8 mouse cellular contexts compared by ENCODE assay signal in the genomic region with DNA sequence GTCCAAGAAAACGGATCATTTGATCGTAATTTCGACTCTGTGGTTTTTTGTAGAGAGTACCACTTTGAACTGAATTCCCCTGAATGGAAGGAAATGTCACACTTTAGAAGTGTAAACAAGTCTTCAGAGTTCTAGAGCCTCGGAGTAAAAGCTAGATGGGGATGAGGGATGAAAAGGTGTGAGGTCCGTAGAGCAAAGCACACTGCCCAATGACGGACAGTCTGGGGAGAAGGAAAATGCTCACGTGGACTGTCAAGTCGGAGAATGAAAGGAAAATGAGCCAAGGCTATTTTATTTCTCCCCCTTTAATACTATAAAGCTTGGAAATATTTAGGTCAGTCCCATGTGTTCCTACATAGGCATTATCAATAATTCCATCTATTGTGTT.
A peak's percentile ranks its signal among the peaks of the same experiment; 100 is the strongest.
DNase-seq lines count a peak whose midpoint lies in the region; ATAC-seq and TF ChIP-seq lines count a peak whose summit lies in the region.
"Had no signal": no experiment of that assay in that cellular context is flagged by ENCODE, and none has a peak within 500 bp of the region (broad histone marks: within the 10 kb centered on the region; RNA-seq: fewer than 3 reads in every experiment).

No protein-coding gene starts in this region.

- 58% methylated on average over 8 of the region's 8 CpGs for WGBS in intestine, embryonic 14.5 days
- WGBS in intestine, postnatal 0 days, result 62% methylated on average over 8 of the region's 8 CpGs
- WGBS in neural tube, embryonic 11.5 days, result 59% methylated on average over 8 of the region's 8 CpGs
- 74% methylated on average over 8 of the region's 8 CpGs for WGBS in midbrain, embryonic 14.5 days

- H3K27ac ChIP-seq in intestine, embryonic 14.5 days (ENCODE audit: low read depth), result no peak overlapping the region
- H3K27ac ChIP-seq in intestine, postnatal 0 days (ENCODE audit: low read depth, low read length), result no peak overlapping the region
- no peak overlapping the region for H3K27ac ChIP-seq in neural tube, embryonic 11.5 days (ENCODE audit: low read depth, low read length)
- no peak overlapping the region for H3K27ac ChIP-seq in midbrain, embryonic 14.5 days (replicated peaks; ENCODE audit: low read depth, low read length)

- no peak for ATAC-seq in intestine, embryonic 14.5 days (replicated peaks; ENCODE audit: low FRiP score, low TSS enrichment, low read depth)
- no peak for ATAC-seq in intestine, postnatal 0 days
- peak; percentile 29; the same call in 1 of the 2 replicates for ATAC-seq in neural tube, embryonic 11.5 days (ENCODE audit: insufficient read depth, low FRiP score, low TSS enrichment)
- peak; percentile 32; the same call in 1 of the 2 replicates for ATAC-seq in midbrain, embryonic 14.5 days (ENCODE audit: low FRiP score, low TSS enrichment)
- ATAC-seq in activated CD4-positive, CD25-positive, alpha-beta regulatory T cell, adult 4 months, result no peak

- DNase-seq in intestine, embryonic 14.5 days (ENCODE audit: low spot score), result no peak
- DNase-seq in neural tube, embryonic 11.5 days (ENCODE audit: low spot score), result no peak
- DNase-seq in neural tube, embryonic 10.5 days (ENCODE audit: extremely low spot score, low spot score), result no peak
- DNase-seq in midbrain, embryonic 14.5 days, result no peak
- DNase-seq in embryo, embryonic 11 days, result no peak

- no peaks in the 10 kb centered on the region for H3K27me3 ChIP-seq in intestine, embryonic 14.5 days (replicated peaks; ENCODE audit: control insufficient read depth, insufficient read depth, low read length)
- no peaks in the 10 kb centered on the region for H3K27me3 ChIP-seq in intestine, postnatal 0 days (replicated peaks; ENCODE audit: control insufficient read depth, insufficient read depth, low read length)
- no peaks in the 10 kb centered on the region for H3K27me3 ChIP-seq in neural tube, embryonic 11.5 days (ENCODE audit: control insufficient read depth, insufficient read depth, low read length)
- H3K27me3 ChIP-seq in midbrain, embryonic 14.5 days (ENCODE audit: control insufficient read depth, insufficient read depth, low read length), result no peaks in the 10 kb centered on the region
- H3K27me3 ChIP-seq: heart, embryonic 12.5 days had no signal

- H3K36me3 ChIP-seq in intestine, embryonic 14.5 days (ENCODE audit: control insufficient read depth, insufficient read depth, low read length), result no peaks in the 10 kb centered on the region
- H3K36me3 ChIP-seq in intestine, postnatal 0 days (ENCODE audit: control insufficient read depth, insufficient read depth), result no peaks in the 10 kb centered on the region
- H3K36me3 ChIP-seq in neural tube, embryonic 11.5 days (ENCODE audit: control insufficient read depth, insufficient read depth, low read length), result no peaks in the 10 kb centered on the region
- H3K36me3 ChIP-seq in midbrain, embryonic 14.5 days (ENCODE audit: control insufficient read depth, insufficient read depth, low read length), result no peaks in the 10 kb centered on the region
- H3K36me3 ChIP-seq: heart, embryonic 12.5 days had no signal

- no peaks in the 10 kb centered on the region for H3K4me1 ChIP-seq in intestine, embryonic 14.5 days (replicated peaks; ENCODE audit: control insufficient read depth, insufficient read depth, low read length)
- H3K4me1 ChIP-seq in intestine, postnatal 0 days (replicated peaks; ENCODE audit: control insufficient read depth, insufficient read depth, low read length), result no peaks in the 10 kb centered on the region
- H3K4me1 ChIP-seq in neural tube, embryonic 11.5 days (ENCODE audit: control insufficient read depth, insufficient read depth, low read length), result no peaks in the 10 kb centered on the region
- H3K4me1 ChIP-seq in midbrain, embryonic 14.5 days (ENCODE audit: control insufficient read depth, insufficient read depth, low read length), result no peaks in the 10 kb centered on the region
- H3K4me1 ChIP-seq: heart, embryonic 12.5 days had no signal

- 0 out of 2 replicates have a peak overlapping the region, but pooled peaks have one; percentile 13 for H3K4me3 ChIP-seq in intestine, embryonic 14.5 days (ENCODE audit: low read depth, low read length)
- H3K4me3 ChIP-seq in intestine, postnatal 0 days (ENCODE audit: low read depth, low read length), result no peak overlapping the region
- no peak overlapping the region for H3K4me3 ChIP-seq in neural tube, embryonic 11.5 days (ENCODE audit: low read depth, low read length)
- H3K4me3 ChIP-seq in midbrain, embryonic 14.5 days (replicated peaks; ENCODE audit: low read depth, low read length), result no peak overlapping the region
- H3K4me3 ChIP-seq: heart, embryonic 12.5 days had no signal

- no peak overlapping the region for H3K9ac ChIP-seq in intestine, embryonic 14.5 days (ENCODE audit: low read length)
- no peak overlapping the region for H3K9ac ChIP-seq in intestine, postnatal 0 days (ENCODE audit: low read depth, low read length)
- H3K9ac ChIP-seq in neural tube, embryonic 11.5 days (ENCODE audit: low read length), result no peak overlapping the region
- H3K9ac ChIP-seq in midbrain, embryonic 14.5 days (replicated peaks; ENCODE audit: low read length), result no peak overlapping the region
- H3K9ac ChIP-seq: heart, embryonic 12.5 days had no signal

- no peak for TF ChIP-seq CTCF in intestine, postnatal 0 days (IDR thresholded peaks at IDR 0.05; ENCODE audit: low read depth)

- H3K9me3 ChIP-seq in intestine, embryonic 14.5 days (ENCODE audit: control insufficient read depth, low read length), result no peaks in the 10 kb centered on the region
- H3K9me3 ChIP-seq in intestine, postnatal 0 days (ENCODE audit: control insufficient read depth), result no peaks in the 10 kb centered on the region
- H3K9me3 ChIP-seq in neural tube, embryonic 11.5 days (ENCODE audit: control insufficient read depth, low read length), result no peaks in the 10 kb centered on the region
- no peaks in the 10 kb centered on the region for H3K9me3 ChIP-seq in midbrain, embryonic 14.5 days (ENCODE audit: control insufficient read depth, low read length)
- H3K9me3 ChIP-seq: heart, embryonic 12.5 days had no signal

- H3K4me2 ChIP-seq in intestine, embryonic 14.5 days (ENCODE audit: low read length), result peak overlapping the region; percentile 31
- no peak overlapping the region for H3K4me2 ChIP-seq in intestine, postnatal 0 days (replicated peaks; ENCODE audit: low read depth)
- no peak overlapping the region for H3K4me2 ChIP-seq in neural tube, embryonic 11.5 days (ENCODE audit: low read depth)
- no peak overlapping the region; the same call in 1 of the 2 replicates for H3K4me2 ChIP-seq in midbrain, embryonic 14.5 days (ENCODE audit: low read length)

Comparison
In these comparisons a context has a peak if more than half of its experiments do, and no peak if none do; other contexts are left out.
1. ATAC-seq: peak in neural tube, embryonic 11.5 days (single experiment) and midbrain, embryonic 14.5 days (single experiment); none in intestine, embryonic 14.5 days (single experiment), intestine, postnatal 0 days (single experiment) and activated CD4-positive, CD25-positive, alpha-beta regulatory T cell, adult 4 months (single experiment).